Mouse (Mus musculus) lung, adult 2 months (tissue): Measurements from ENCODE around the gene Qrich2. TPM values are rescaled to one million over a fixed set of nuclear protein-coding genes. Genes with fewer than 3 reads are reported as not detected.

Experiments
- DNase-seq: peaks from one replicate; pipeline ENCODE4 v3.0.0; 2022
- H3K4me1 ChIP-seq: fragments of 200-500 bp; 2 replicates; pipeline ENCODE4 v1.6.1; 2011; ENCODE audit warnings: low read length; ENCODE audit not compliant: control insufficient read depth, insufficient read depth
- H3K4me3 ChIP-seq: fragments of 200-500 bp; replicated peaks from 2 replicates; pipeline ENCODE3; 2011; ENCODE audit warnings: low read depth, mild to moderate bottlenecking, control low read depth, low read length; ENCODE audit errors: extremely low read depth
- CTCF ChIP-seq: fragments of 200-500 bp; IDR thresholded peaks from 2 replicates; pipeline ENCODE4 v1.5.1; 2011; ENCODE audit warnings: mild to moderate bottlenecking, low read length, control low read depth; ENCODE audit not compliant: insufficient read depth
- POLR2A ChIP-seq: fragments of 200-500 bp; IDR thresholded peaks from 2 replicates; pipeline ENCODE4 v1.6.1; 2011; ENCODE audit warnings: low read depth, mild to moderate bottlenecking, control low read depth, low read length, borderline replicate concordance; ENCODE audit errors: extremely low read depth
- WGBS: fragments of 180-500 bp; shearing (Covaris S2); methylation state at CpG from one replicate; pipeline ENCODE4 v1.1.7; 2018; 5-methylcytosine and 5-hydroxymethylcytosine counted together
- polyA plus RNA-seq: library from polyadenylated mRNA; depleted of rRNA; stranded (reverse); fragments of >200 nt; gene quantifications from 2 replicates; pipeline ENCODE4 v1.2.3, GENCODE M21; 2012

Qrich2 gene
- polyA plus RNA-seq, 1 experiment = 0.11 TPM

DNA sequence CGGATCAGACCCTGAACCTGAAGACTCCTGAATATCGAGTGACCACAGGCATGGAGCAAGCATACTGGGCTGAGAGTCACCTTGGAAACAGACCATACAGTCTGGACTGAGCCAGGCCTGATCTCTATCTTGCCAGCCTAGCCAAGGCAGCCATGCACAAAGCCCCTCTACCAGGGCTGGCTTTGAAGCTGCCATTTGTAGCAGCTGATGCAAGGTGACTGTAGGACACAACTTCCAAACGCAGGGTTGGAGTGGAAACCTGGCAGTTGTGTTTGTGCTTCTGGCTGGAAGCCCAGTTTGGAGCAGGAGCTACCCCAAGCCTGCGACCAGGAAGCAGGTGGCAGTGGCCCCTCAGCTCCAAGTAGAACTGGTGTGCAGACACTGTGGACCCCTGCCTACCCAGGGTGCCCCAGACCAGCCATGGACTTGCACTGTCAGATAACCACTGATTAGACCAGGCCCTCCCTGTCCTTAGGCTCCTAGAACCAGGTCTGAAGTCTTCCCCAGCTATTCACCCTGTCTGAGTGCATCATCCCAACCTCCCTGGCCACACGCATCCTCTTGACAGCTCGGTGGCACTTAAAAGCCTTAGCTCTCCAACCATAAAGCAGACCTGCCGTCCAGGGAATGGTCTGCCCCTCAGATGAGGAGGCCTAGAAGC is 25.5 kb downstream of the Qrich2 start:
- Histone ChIP-seq H3K4me3 (no peak overlapping the region), H3K4me1 (peaks cover 10% of the 10 kb centered on the region)
- no peak for DNase-seq
- WGBS = 44% methylated on average over 7 of the region's 7 CpGs
- no peak for TF ChIP-seq CTCF
- TF ChIP-seq POLR2A = no peak; the same call in 1 of the 2 replicates

- Histone ChIP-seq H3K4me1 (peaks cover 10% of the 10 kb centered on the region), H3K4me3 (no peak overlapping the region)
- TF ChIP-seq CTCF (no peak), POLR2A (no peak)
- no peak for DNase-seq
- 65% methylated on average over 19 of the region's 19 CpGs for WGBS
These were observed 26.5 kb downstream of the Qrich2 start for GRCm38 (mm10) chr11:116439269-116440240.

DNA sequence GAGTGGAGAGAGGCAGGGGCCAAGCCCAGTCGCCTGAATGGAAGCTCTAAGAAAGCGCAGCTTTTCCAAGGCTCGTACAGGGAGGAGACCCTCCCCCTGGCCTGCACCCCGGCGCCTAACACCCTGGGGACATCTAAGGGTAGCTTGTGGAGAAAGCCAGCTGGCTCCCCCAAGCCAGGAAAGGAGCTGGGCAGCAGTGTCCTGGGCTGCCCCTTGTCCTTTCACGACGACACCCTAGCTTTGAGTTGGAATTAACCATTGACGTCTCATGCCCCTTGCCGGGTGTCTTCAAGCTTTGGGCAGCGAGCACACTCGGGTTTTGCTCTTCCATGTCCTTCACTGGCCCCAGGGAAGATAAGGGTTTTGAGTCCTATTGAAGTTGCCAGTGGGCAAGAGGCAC is 28.5 kb downstream of the Qrich2 start:
- no peak overlapping the region for H3K4me3 ChIP-seq
- H3K4me1 ChIP-seq = peaks cover 12% of the 10 kb centered on the region
- TF ChIP-seq POLR2A (no peak), CTCF (no peak)
- DNase-seq = no peak
- 74% methylated on average over 11 of the region's 11 CpGs for WGBS

DNA sequence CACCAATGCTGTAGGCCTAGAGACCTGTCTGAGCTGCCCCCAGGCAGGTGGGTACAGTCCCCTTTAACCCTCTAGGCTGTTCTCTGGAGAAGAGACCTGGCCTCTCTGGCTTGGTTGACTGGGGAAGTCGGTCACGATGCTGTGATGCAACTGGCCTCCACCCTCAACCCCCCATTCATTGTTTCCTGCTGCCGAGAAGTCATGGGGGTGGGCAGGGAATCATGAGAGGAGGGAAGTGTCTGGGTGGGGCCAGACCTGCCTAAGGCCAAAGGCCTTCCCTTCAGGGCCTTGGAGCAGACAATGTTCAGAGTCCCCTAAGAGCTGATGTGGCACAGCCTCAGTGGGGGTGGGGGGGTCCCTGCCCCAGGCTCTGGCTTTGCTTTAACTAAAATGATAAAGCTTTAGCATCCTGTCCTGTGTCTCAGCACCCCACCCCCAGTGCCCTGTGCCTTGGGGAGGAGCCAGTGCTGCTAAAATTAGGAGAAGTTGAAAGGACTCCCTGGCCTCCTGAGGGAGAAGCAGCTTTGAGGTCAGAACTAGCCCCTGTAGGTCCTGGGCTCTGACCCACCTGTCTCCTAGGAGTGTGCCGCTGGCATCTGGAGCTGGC is 29.2 kb downstream of the Qrich2 start:
- no peak for DNase-seq
- 4% methylated on average over 4 of the region's 4 CpGs for WGBS
- Histone ChIP-seq H3K4me3 (no peak overlapping the region), H3K4me1 (peaks cover 12% of the 10 kb centered on the region)
- TF ChIP-seq CTCF (no peak), POLR2A (no peak)

DNA sequence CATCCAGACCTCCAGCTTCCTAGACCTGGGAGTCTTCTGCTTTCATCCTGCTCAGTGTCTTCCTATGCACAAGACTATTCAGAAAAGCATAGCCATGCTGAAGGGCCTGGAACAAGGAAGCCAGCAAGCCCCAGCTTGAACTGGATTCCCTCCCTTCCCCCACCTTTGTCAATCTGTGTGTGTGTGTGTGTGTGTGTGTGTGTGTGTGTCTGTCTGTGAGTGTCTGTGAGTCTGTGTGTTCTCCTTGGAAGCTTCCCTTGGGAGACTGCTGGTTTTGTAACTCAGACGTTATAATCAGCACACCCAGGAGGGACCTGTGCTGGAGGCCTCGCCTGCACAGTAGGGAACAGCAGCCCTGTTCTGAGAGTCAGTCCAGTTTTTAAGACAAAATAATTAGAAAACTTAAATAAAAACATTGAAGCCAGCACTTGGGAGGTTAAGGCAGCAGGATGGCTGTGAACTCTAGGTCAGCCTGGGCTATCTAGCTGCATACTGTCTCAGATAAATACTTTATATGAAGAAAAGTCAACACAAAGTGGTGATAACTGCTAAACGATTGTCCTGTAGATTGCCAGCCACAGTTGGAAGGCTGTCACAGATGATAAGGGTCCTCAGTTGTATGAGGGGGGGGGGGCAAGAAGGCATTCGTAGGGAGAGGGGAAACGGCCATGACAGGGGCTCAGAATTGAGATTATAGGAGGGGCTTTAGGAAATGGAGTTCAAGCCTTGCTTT is 29.9 kb downstream of the Qrich2 start:
- no peak overlapping the region for H3K4me3 ChIP-seq
- H3K4me1 ChIP-seq = peaks cover 12% of the 10 kb centered on the region
- TF ChIP-seq CTCF (no peak), POLR2A (no peak)
- DNase-seq = no peak
- WGBS = 22% methylated on average over 5 of the region's 5 CpGs

DNA sequence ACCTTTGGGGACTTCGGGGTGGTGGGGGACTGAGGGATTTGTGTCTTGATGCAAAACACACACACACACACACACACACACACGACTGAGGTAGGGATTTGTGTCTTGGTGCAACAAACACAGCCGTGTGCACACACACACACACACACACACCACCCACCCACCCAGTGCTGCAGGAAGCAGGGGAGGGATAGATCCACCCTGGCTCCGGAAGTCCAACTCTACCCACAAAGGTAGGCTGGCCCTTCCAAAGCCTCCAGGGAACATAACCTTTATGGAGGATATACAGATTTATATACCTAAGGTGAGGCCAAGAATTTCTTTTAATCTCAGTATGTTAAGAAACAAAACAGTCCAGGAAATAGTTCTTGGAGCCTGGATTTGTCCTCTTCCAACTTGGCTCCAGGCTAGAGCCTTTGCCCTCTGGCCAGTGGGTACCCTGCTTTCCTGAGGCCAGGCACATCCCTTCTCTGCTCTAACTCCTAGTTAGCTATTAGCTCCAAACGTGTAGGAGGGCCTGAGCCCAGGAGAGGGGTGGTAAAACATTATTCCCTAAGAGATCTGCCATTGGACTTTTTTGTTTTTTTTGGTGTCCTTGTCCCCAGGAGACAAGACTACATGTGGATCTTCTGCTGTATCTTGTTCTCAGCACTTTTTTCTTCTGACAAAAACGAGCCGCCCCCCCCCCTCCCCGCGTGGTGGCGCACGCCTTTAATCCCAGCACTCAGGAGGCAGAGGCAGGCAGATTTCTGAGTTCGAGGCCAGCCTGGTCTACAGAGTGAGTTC is 30.9 kb downstream of the Qrich2 start:
- 38% methylated on average over 12 of the region's 12 CpGs for WGBS
- H3K4me3 ChIP-seq = peak overlapping the region; percentile 91
- H3K4me1 ChIP-seq = peaks cover 12% of the 10 kb centered on the region
- no peak for DNase-seq
- TF ChIP-seq POLR2A (peak; percentile 18; the same call in 1 of the 2 replicates), CTCF (no peak)

GRCm38 (mm10) chr11:116434287-116434966 is 31.6 kb downstream of the Qrich2 start:
- Histone ChIP-seq H3K4me1 (peaks cover 14% of the 10 kb centered on the region), H3K4me3 (peak overlapping the region; percentile 91)
- 1% methylated on average over 34 of the region's 67 CpGs for WGBS
- DNase-seq = peak; percentile 74
- TF ChIP-seq POLR2A = peak; percentile 47
- TF ChIP-seq CTCF = no peak
